Mouse (Mus musculus): ENCODE measurements around the gene Slc12a3.

Gene Slc12a3

GRCm38 (mm10) chr8:94412518-94412917, 83.5 kb downstream of the Slc12a3 start:
- no peak for DNase-seq

- DNase-seq = no peak
Observed at GRCm38 (mm10) chr8:94413509-94413908, 84.5 kb downstream of the Slc12a3 start.

DNA sequence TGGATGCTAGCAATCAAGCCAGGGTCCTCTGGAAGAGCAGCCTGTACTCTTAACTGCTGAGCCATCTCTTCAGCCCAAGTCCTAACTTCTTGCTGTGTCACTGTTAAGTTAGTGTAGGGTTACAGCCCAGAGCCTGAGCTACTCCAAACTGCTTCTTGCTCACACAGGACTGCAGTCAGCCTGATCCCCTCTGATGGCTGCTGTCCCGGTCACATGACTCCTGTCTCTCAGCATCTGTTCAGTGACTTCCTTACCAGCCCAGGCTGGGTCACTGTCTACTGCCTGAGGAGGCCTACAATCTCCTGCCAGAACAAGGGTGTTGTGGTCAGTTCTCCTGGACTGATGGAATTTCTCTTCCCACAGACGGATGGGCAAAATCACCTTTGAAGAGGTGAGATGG, 86.2 kb downstream of the Slc12a3 start:
- no peak for DNase-seq

Measured in cerebellum, postnatal 36 days (tissue).